Comparison of ENCODE assay signal across 8 mouse cellular contexts in genomic region chr2:170209121-170209520, GRCm38 (mm10).
DNase-seq lines count a peak whose midpoint lies in the region; ATAC-seq lines count a peak whose summit lies in the region.
"Had no signal": no experiment of that assay in that cellular context is flagged by ENCODE, and none has a peak within 500 bp of the region (broad histone marks: within the 10 kb centered on the region; RNA-seq: fewer than 3 reads in every experiment).

No protein-coding gene starts in this region.

- no peaks in the 10 kb centered on the region for H3K27me3 ChIP-seq in heart, embryonic 12.5 days (replicated peaks)

- H3K27ac ChIP-seq in heart, embryonic 12.5 days (ENCODE audit: poor library complexity, severe bottlenecking): peak overlapping the region; percentile 81
- H3K27ac ChIP-seq: macrophage had no signal

- peak; percentile 74 for ATAC-seq in heart, embryonic 12.5 days (ENCODE audit: insufficient number of reproducible peaks, low FRiP score)
- no peak for ATAC-seq in megakaryocyte progenitor cell, adult 5-6 weeks (replicated peaks; ENCODE audit: poor library complexity)

- WGBS in heart, embryonic 12.5 days: 20% methylated on average over 12 of the region's 12 CpGs

- peak overlapping the region; percentile 34 for H3K4me2 ChIP-seq in heart, embryonic 12.5 days

- peak; percentile 93 to 94 for DNase-seq in adrenal gland, postnatal 36 days
- DNase-seq in kidney, postnatal 36 days: peak; percentile 95 to 96
- DNase-seq in testis, postnatal 10 days (ENCODE audit: low spot score): peak; percentile 73
- DNase-seq in embryo, embryonic 11 days: no peak
- DNase-seq in frontal cortex, postnatal 14 days (ENCODE audit: low spot score in 2 of 2): no peak

- H3K36me3 ChIP-seq in heart, embryonic 12.5 days: no peaks in the 10 kb centered on the region

- no peaks in the 10 kb centered on the region for H3K9me3 ChIP-seq in heart, embryonic 12.5 days (replicated peaks)

- peaks cover 37% of the 10 kb centered on the region for H3K4me1 ChIP-seq in heart, embryonic 12.5 days (replicated peaks)

- peak overlapping the region; percentile 31; the same call in 1 of the 2 replicates for H3K9ac ChIP-seq in heart, embryonic 12.5 days

- no peak overlapping the region for H3K4me3 ChIP-seq in heart, embryonic 12.5 days

Comparison
In these comparisons a context has a peak if more than half of its experiments do, and no peak if none do; other contexts are left out.
1. DNase-seq: peak in adrenal gland, postnatal 36 days (2 of 2), kidney, postnatal 36 days (2 of 2) and testis, postnatal 10 days (single experiment); none in embryo, embryonic 11 days (single experiment) and frontal cortex, postnatal 14 days (0 of 2).